ENCODE assay signal across 21 mouse cellular contexts in genomic region chr14:37284391-37284790, GRCm38 (mm10).
DNase-seq lines count a peak whose midpoint lies in the region; ATAC-seq lines count a peak whose summit lies in the region.
"Had no signal": no experiment of that assay in that cellular context is flagged by ENCODE, and none has a peak within 500 bp of the region (broad histone marks: within the 10 kb centered on the region; RNA-seq: fewer than 3 reads in every experiment).

No protein-coding gene starts in this region.

- WGBS in kidney, embryonic 15.5 days, result 23% methylated on average over 5 of the region's 5 CpGs
- 8% methylated on average over 5 of the region's 5 CpGs for WGBS in lung, embryonic 16.5 days

- no peak overlapping the region for H3K27ac ChIP-seq in kidney, embryonic 15.5 days
- peak overlapping the region; percentile 66 for H3K27ac ChIP-seq in brown adipose tissue, adult 24 weeks (replicated peaks; ENCODE audit: low read depth, low read length)
- H3K27ac ChIP-seq in lung, embryonic 16.5 days (ENCODE audit: low read length), result no peak overlapping the region
- H3K27ac ChIP-seq: embryonic facial prominence, embryonic 15.5 days; heart, embryonic 10.5 days; left cerebral cortex, adult 2 months; stomach, embryonic 15.5 days had no signal

- no peak overlapping the region for H3K9ac ChIP-seq in kidney, embryonic 15.5 days
- no peak overlapping the region for H3K9ac ChIP-seq in lung, embryonic 16.5 days (ENCODE audit: low read length)
- H3K9ac ChIP-seq: embryonic facial prominence, embryonic 15.5 days; stomach, embryonic 15.5 days had no signal

- H3K4me1 ChIP-seq in kidney, embryonic 15.5 days, result no peaks in the 10 kb centered on the region
- H3K4me1 ChIP-seq in brown adipose tissue, adult 24 weeks (ENCODE audit: control insufficient read depth, insufficient read depth, insufficient read length, low read length), result peaks cover 3% of the 10 kb centered on the region; the same call in 1 of the 2 replicates
- H3K4me1 ChIP-seq in lung, embryonic 16.5 days (replicated peaks; ENCODE audit: control insufficient read depth, insufficient read depth, low read length), result no peaks in the 10 kb centered on the region
- H3K4me1 ChIP-seq: embryonic facial prominence, embryonic 15.5 days; heart, embryonic 10.5 days; megakaryocyte, embryonic 14.5 days; stomach, embryonic 15.5 days had no signal

- H3K9me3 ChIP-seq in kidney, embryonic 15.5 days (replicated peaks), result no peaks in the 10 kb centered on the region
- no peaks in the 10 kb centered on the region for H3K9me3 ChIP-seq in lung, embryonic 16.5 days (ENCODE audit: control insufficient read depth, low read length)
- H3K9me3 ChIP-seq: embryonic facial prominence, embryonic 15.5 days; heart, embryonic 10.5 days; stomach, embryonic 15.5 days had no signal

- no peak; the same call in 1 of the 2 replicates for ATAC-seq in kidney, embryonic 15.5 days (replicated peaks; ENCODE audit: low FRiP score)
- peak; percentile 66 for ATAC-seq in lung, embryonic 16.5 days (ENCODE audit: low read depth)
- ATAC-seq: hindbrain, embryonic 16.5 days; midbrain, embryonic 16.5 days had no signal

- H3K4me2 ChIP-seq in kidney, embryonic 15.5 days, result no peak overlapping the region
- H3K4me2 ChIP-seq in lung, embryonic 16.5 days (ENCODE audit: low read depth, low read length), result no peak overlapping the region
- H3K4me2 ChIP-seq: embryonic facial prominence, embryonic 15.5 days; stomach, embryonic 15.5 days had no signal

- H3K4me3 ChIP-seq in kidney, embryonic 15.5 days (replicated peaks), result no peak overlapping the region
- H3K4me3 ChIP-seq in brown adipose tissue, adult 24 weeks (ENCODE audit: insufficient read depth, low read depth, low read length), result no peak overlapping the region
- no peak overlapping the region for H3K4me3 ChIP-seq in lung, embryonic 16.5 days (ENCODE audit: low read length)
- H3K4me3 ChIP-seq: embryonic facial prominence, embryonic 15.5 days; heart, embryonic 10.5 days; left cerebral cortex, adult 2 months; megakaryocyte, embryonic 14.5 days; stomach, embryonic 15.5 days had no signal

- peak; percentile 32 for DNase-seq in embryo, embryonic 10 days (ENCODE audit: low spot score)
- no peak for DNase-seq in embryo, embryonic 11 days
- DNase-seq in kidney, adult 11 months, result peak; percentile 36
- no peak for DNase-seq in left cerebral cortex, adult 11 months (ENCODE audit: low spot score)
- no peak for DNase-seq in adrenal gland, adult 18-20 months (ENCODE audit: low spot score in 2 of 2)
- DNase-seq: adrenal gland, postnatal 10 days; cerebellum, adult 9-11 months; left cerebral cortex, postnatal 4 days; liver; right cerebral cortex, postnatal 25 days; thymus, adult 18-20 months had no signal

- no peaks in the 10 kb centered on the region for H3K27me3 ChIP-seq in kidney, embryonic 15.5 days
- H3K27me3 ChIP-seq in lung, embryonic 16.5 days (ENCODE audit: control insufficient read depth, insufficient read depth, low read depth, low read length), result no peaks in the 10 kb centered on the region
- H3K27me3 ChIP-seq: embryonic facial prominence, embryonic 15.5 days; megakaryocyte, embryonic 14.5 days; stomach, embryonic 15.5 days had no signal

- no peaks in the 10 kb centered on the region for H3K36me3 ChIP-seq in kidney, embryonic 15.5 days
- no peaks in the 10 kb centered on the region for H3K36me3 ChIP-seq in lung, embryonic 16.5 days (ENCODE audit: control insufficient read depth, insufficient read depth, low read length)
- H3K36me3 ChIP-seq: embryonic facial prominence, embryonic 15.5 days; heart, embryonic 10.5 days; stomach, embryonic 15.5 days had no signal

Comparison
In these comparisons a context has a peak if more than half of its experiments do, and no peak if none do; other contexts are left out.
1. DNase-seq: peak in embryo, embryonic 10 days (single experiment) and kidney, adult 11 months (single experiment); none in embryo, embryonic 11 days (single experiment), left cerebral cortex, adult 11 months (single experiment) and adrenal gland, adult 18-20 months (0 of 2).